Mouse (Mus musculus) layer of hippocampus, adult 18-20 months (tissue): ENCODE data around the gene Sh3gl3. TPM values are rescaled to one million over a fixed set of nuclear protein-coding genes. Genes with fewer than 3 reads are reported as not detected.

Experiments
- total RNA-seq, 2 experiments: library from RNA; stranded (reverse); gene quantifications; 2 replicates each; pipeline ENCODE4 v1.2.3; 2021

Gene Sh3gl3
- total RNA-seq, 2 experiments from 2014 or later = 45.5 to 48.8 TPM

Other genes starting within 250 kb of the Sh3gl3 start
- 10 to 100 TPM; 61.4 to 62.0 TPM for gene Hdgfl3, start 239.4 kb upstream of the Sh3gl3 start, total RNA-seq
- gene Bnc1, start 181.5 kb upstream of the Sh3gl3 start, total RNA-seq = under 1 TPM in 1 of 2 experiments, not detected in 1; 0.07 TPM
- gene Adamtsl3, start 161.9 kb downstream of the Sh3gl3 start, total RNA-seq = 1 to 10 TPM; 2.0 to 2.2 TPM